Mouse (Mus musculus) right cerebral cortex, postnatal 36 days (tissue): ENCODE data around the gene Tstd3.
"Not testable (repeated sequence)": the region's sequence is repeated elsewhere in the genome, so short reads cannot be mapped to it uniquely, and the experiment has no call there.

Experiments used
- DNase-seq, 2 experiments: peaks; one replicate each; pipeline ENCODE4 v3.0.0; 2022; ENCODE audit warnings: low spot score in 2 of 2, mixed read lengths in 1 of 2

The Tstd3 gene

GRCm38 (mm10) chr4:21745723-21746122 lies 21.3 kb downstream of the Tstd3 start:
- no peak for DNase-seq

DNA sequence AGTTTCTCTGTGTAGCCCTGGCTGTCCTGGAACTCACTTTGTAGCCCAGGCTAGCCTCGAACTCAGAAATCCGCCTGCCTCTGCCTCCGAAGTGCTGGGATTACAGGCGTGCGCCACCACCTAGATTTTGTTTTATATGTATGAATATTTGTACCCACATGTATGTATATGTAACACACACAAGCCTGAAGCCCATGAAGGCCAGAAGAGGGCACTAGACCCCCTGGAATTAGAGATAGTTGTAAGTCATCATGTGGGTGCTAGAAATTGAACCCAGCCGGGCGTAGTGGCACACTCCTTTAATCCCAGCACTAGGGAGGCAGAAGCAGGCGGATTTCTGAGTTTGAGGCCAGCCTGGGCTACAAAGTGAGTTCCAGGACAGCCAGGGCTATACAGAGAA lies 22.9 kb downstream of the Tstd3 start:
- DNase-seq: not testable (repeated sequence)

DNA sequence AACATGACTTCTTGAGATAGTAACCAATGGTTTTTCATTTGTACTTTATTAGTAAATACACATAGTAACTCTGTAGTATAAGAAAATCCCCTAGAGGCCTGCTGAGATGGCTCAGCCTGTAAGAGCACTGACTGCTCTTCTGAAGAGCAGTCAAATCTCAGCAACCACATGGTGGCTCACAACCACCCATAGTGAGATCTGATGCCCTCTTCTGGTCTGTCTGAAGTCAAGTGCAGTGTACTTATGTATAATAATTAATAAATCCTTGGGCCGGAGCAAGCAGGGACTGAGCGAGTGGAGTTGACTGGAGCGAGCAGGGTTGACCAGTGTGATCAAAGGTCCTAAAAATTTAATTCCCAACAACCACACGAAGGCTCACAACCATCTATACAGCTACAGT lies 27.8 kb downstream of the Tstd3 start:
- DNase-seq: no peak

- DNase-seq: peak; percentile 83 to 85
Observed at GRCm38 (mm10) chr4:21727615-21728165, 39.3 kb downstream of the Tstd3 start, which contains the start of gene Ccnc. Gene Ccnc, plus strand, starts transcription at chr4:21727701.

GRCm38 (mm10) chr4:21726912-21727614 lies 39.9 kb downstream of the Tstd3 start:
- DNase-seq: peak; percentile 3 to 5

GRCm38 (mm10) chr4:21722752-21723334 lies 44.2 kb downstream of the Tstd3 start:
- no peak for DNase-seq

DNA sequence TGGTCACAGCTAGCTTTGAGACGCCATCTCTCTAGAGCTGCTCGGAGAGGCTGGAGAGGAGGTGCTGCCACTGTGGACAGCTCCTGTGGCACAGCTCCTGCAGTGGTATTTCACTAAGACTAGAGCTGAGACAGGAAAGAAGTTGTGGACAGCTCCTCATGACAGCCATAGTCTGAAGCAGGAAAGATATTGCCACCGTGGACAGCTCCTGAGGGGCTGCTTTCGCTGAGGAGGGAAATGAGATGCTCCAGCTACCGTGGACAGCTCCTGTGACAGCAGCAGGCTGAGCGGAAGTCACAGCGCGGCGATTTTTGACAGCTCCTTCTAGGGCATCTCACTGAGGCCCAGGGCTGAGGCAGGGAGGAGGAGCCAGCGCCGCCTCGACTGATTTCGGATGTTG lies 54.9 kb downstream of the Tstd3 start:
- DNase-seq: no peak
